Mouse (Mus musculus): ENCODE results near the gene Pou4f2.
A peak's percentile ranks its signal among the peaks of the same experiment; 100 is the strongest.

The Pou4f2 gene

DNA sequence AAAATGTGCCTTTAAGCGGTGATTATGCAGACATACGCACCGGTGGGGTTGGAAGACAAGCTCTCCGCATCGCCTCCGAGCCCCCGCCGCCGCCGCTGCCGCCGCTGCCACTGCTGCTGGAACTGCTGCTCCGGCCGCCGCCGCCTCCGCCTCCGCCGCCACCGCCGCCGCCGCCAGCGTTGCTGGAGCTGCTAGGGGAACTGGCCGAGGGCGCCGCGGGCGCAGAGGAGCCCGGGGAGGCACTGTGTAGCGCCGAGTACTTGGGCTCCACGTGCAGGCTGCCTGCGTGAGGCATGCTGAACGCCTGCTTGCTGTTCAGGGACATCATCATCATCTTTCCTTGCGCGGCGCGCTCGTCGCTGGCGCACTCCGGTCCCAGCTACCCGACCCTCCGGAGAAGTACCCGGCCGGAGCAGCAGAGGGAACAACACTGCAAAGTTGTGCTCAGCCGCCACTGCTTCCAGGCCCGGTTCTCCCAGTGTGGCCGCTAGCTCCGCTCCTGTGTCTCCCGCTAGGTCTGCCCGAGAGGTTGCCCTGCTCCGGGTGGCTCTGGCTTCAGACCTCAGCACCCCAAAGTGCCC lies at the start of gene Pou4f2:
TSS of gene Pou4f2 (minus strand) at position 575 of the 581 bp plus-strand sequence.
- DNase-seq: peak in 1 of 2 experiments; percentile 4

- DNase-seq: no peak
These were observed 40.8 kb upstream of the Pou4f2 start for GRCm38 (mm10) chr8:78477051-78477829.

DNA sequence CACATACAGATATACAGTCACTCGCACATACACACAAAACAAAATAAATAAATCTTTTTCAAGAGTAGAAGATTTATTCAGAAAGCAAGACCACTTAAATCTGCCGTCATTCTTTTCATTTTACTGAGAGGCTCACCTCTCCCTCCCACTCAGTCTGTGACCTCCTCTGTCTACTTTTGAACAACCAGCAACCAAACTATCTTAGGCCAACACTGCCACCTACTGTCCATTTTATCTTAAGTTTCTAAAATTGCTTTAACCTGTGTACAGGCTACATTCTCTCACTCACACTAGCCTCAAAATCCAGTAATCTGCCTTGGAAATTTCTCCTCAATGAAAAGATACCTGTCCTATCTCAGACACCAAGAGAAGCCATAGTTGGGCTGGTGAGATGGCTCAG lies 31.4 kb upstream of the Pou4f2 start:
- DNase-seq: no peak

GRCm38 (mm10) chr8:78463941-78464340 lies 27.5 kb upstream of the Pou4f2 start:
- DNase-seq: no peak

- DNase-seq: no peak
These were observed 20.0 kb upstream of the Pou4f2 start for GRCm38 (mm10) chr8:78456441-78456840.

- DNase-seq: no peak
These were observed 6.3 kb upstream of the Pou4f2 start for GRCm38 (mm10) chr8:78442781-78443180.

DNA sequence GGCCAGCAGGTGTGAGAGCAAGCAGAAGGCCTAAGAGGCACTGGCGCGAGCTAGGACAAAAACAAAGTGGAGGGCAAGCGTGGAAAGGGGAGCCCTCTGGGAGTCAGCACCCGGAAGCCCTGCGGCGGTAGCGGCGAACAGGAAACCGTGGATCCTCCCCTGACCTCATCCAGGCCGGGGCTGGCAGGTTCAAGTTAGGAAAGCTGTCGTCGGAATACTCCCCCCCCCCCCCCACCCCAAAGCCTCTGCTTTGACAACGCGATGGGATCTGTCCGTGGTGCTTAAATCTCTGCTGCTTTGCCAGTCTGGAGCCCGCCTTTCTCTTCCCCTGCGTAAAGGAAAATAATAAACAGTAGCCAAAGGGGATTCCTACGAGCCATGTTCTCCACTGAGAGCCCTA lies 1.7 kb upstream of the Pou4f2 start:
- DNase-seq: no peak

DNA sequence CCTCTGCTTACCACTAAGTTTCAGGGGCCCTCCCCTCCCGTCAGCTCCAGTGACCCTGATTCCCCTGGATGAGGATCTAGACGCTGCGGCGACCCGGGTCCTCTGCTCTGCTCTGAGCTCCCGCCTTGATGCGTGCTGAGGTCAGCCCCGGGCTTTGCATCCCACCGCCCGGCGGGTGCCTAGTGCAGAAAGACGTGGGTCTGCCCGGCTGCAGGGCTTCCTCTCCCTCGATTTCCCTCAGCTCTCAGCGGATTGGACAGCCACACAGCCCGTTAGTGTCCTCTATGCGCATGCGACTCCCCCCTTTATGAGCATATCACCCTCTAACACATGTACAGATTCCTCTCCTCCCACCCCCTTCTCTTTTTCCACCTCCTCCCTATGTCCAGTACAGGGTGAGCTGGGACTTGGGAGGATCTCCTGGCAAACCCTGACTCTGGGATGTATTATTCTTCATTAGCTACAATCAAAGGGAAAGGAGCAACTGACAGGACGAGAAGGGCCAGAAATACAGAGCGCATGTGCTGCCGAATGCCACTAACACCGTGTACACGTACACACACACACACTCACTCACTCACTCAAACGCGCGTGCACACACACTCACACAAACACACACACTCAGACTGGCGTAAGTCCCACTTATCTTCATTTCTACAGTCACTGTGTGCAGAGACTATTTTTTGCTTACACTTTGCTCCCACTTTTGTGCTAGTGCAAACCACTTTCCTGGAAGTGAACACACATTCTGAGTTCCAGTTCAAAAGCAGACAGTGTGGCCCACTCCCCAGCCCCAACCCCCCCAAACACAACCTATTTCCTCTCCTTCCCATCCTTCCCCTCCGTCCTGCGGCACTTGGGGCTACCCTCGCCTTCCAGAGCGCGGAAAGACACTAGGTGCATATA lies 948 bp upstream of the Pou4f2 start:
- no peak for DNase-seq

GRCm38 (mm10) chr8:78436661-78437060 lies 216 bp upstream of the Pou4f2 start:
- DNase-seq: no peak

DNA sequence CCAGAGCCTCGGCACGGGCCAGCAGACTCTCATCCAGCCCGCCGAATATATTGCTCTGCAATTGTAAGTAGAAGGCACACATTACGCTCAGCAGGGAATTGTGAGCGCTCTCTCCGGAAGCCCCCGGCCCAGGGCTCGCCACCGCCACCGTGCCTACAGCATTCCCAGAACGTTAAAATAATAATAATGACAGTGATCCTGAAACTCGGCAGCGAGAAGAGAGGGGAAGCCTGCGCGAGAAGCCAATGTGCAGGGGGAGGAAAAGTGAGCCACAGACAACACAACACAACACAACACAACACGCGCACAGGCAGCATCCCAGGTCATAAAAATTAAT lies 853 bp downstream of the Pou4f2 start:
- DNase-seq: no peak

GRCm38 (mm10) chr8:78434823-78435623 lies 1.4 kb downstream of the Pou4f2 start:
- DNase-seq: no peak

DNA sequence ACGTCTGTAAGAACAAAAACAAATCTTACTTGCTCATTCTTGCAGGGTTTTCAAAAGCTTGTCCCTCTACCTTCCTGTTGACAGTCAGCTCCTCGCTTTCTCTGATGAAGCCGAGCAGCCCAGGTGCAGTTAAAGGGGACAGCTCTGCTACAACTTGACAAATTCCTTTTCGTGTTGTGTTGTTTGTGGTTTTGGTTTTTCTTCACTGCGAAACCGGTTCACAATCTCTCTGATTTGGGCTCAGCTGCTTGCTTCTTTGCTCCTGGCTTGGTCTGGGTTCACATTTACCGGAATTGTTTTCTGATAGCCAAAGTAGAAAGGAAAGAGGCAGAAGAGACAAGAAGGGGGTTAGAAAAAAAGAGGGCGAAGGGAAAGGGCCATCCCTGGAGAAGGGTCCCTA lies 2.1 kb downstream of the Pou4f2 start:
- no peak for DNase-seq

DNA sequence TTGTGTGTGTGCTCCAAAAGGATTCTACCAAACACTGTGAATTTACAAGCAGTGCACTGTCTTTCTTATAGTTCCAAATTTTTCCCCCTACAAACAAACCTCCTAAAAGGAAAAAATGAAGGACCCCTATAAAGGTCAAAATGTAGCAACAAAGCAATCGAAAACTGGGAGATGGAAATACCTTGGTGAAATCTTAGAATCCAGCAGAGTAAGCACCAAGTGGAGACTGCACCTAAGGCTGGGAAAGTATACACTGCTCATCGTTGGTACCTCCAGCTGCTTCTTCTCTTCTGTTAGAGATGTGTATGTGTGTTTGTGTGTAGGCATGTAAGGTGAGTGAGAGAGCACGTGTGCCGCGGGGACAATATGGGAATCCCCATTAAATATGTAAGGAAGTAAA lies 3.1 kb downstream of the Pou4f2 start:
- no peak for DNase-seq

- DNase-seq: no peak
These were observed 4.0 kb downstream of the Pou4f2 start for GRCm38 (mm10) chr8:78432451-78432850.

- DNase-seq: no peak
These were observed 5.1 kb downstream of the Pou4f2 start for GRCm38 (mm10) chr8:78431356-78431755.

GRCm38 (mm10) chr8:78428148-78428547 lies 8.3 kb downstream of the Pou4f2 start:
- DNase-seq: no peak

DNA sequence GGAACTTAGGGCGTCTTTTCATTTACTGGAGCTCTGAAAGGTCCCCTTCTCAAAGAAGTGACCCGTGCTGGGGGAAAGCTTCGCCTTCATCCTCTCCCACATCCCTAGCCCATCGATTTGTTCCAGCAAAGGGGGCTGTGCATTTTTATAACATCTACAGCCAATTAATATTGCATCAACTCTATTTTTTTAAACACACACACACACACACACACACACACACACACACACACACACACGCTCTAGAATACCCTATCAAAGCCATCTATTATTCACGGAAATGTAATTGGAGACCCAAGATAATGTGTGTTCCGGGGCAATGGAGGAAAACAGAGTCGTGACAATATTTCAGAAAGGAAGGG lies 8.7 kb downstream of the Pou4f2 start:
- DNase-seq: no peak

DNA sequence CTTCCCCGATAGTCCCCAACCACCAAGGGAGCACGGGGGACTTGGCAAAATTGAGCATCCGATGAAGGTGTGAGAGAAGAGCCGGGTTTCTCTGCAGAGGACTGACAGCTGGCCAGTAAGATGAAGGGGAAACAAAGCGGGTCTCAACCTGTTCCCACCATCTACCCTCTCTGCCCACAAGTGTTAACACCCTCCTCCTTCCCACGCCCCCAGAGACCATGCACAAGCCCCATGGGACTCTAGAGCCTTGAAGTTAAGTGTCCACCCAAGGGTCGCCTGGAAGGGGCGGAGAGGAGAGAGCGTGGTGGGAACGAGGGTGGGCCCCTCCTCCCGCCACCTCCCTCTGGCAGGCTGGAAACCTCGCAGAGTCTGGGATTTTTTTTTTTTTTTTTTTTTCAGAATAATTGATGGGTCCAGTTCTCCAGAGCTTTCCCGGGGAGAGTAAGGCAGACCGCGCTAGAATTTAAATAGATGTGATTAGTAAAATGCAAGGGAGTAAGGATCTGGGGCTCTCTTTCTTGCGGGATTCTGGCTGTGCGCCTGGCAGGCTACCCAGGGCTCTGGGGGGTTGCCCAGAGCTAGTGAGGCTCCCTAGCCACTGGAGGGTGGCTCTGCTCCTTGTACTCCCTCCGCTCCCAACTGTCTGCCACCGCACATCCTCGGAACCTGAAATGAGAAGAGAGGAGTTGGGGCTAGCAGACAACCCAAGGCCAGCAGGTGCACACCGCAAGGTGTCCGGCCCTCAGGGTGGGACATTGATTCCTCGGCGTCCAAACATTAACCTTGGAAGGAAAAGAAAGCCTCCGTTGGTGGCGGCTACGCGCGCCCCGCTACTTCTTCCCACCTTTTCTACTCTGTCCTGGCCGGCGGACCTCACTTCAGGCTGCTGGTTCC lies 9.3 kb downstream of the Pou4f2 start:
- DNase-seq: peak in 1 of 2 experiments; percentile 2

GRCm38 (mm10) chr8:78426455-78426854 lies 10.0 kb downstream of the Pou4f2 start:
- DNase-seq: no peak

DNA sequence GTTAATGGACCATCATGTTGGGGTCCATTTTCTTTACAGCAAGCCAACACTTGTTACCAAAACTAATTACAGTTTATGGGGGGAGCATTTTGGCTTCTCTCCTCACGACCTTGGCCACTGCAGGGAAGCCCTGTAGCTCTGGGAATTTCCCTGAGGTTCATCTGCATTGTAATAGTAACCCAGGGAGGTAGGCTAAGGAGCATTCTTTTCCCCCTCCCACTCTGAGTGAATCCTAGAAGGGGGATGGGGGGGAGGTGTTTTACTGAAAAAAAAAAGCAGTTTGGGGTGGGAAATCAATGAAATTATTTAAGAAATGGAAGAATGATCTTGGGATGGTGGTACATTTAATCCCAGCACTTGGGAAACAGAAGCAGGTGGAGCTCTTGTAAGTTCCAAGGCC lies 12.5 kb downstream of the Pou4f2 start:
- DNase-seq: no peak

DNA sequence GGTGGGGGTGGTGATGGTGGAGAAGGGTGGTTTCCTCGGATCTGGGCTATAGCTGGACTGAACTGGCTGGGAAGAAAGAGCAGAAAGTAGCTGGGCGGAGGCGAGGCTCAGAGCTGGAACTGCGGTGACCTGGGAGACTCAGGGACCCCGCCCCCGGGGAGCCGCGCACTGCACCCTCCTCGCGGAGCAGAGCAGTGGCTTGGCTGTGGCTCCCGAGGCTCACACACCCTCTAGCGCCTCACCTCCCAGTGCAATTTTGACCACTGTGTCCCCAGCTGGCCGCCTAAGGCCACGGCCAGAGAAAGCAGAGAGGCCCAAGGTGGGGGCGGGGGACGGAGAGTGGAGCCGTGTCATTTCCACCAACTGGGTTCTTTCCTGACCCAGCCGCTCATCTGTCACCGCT lies 16.3 kb downstream of the Pou4f2 start:
- peak in 1 of 2 experiments; percentile 9 for DNase-seq

DNA sequence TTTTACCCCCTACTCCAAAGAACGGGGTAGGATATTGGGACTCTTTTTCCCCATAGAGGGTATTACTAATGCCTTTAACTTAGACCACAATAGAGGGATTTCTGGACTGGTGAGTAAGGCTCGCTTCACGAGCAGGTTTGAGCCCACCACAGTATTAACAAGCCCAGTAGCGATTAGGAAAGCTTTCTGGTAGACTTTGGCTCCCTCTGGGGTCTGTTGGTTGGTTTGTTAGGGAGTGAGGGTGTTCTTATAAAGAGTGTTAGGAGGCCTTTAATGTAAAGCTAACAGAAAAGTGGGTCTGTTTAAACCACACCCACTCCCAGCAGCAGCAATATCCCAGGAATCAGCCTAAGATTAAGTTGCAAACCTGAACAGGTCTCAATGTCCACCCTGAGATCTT lies 17.2 kb downstream of the Pou4f2 start:
- no peak for DNase-seq
